Mouse (Mus musculus): Measurements from ENCODE around the gene Sat2. TPM values are rescaled to one million over a fixed set of nuclear protein-coding genes. Genes with fewer than 3 reads are reported as not detected.

Sat2 gene
- not detected for polyA plus RNA-seq (2017; shearing (Covaris generic))

DNA sequence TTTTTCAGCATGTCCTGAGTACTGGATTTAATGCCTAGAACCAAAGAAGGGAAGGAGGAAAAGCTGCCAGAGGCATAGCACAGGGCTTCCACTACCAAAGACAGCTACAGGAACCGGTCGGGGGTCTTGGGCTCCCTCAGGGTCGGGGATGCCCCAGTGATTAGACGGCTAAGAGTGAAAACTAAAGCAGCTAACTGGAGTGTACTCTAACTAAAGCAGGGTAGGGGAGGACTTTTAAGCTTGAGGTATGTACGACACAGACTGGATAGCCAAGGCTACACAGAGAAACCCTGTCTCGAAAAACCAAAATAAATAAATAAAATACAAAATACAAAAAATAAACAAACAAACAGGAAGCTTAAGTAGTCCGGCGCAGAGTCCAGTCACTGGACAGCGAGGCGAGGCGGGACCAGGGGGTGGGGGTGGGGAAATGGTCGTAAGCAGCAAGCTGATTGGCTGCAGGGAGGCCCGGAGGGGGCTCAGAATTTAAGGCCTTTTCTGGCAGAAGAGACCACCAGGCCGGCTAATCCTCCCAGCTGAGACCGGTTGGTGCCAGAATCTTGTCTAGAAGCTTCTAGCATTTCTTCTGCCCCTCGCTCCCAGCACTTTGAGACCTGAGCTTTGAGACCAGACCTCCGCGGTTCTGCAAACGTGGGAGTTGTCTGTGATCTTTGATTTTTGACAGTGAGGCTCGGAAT lies at the start of gene Sat2:
Gene Sat2 (plus strand): TSS at position 454 of the 698 bp plus-strand sequence.

DNA sequence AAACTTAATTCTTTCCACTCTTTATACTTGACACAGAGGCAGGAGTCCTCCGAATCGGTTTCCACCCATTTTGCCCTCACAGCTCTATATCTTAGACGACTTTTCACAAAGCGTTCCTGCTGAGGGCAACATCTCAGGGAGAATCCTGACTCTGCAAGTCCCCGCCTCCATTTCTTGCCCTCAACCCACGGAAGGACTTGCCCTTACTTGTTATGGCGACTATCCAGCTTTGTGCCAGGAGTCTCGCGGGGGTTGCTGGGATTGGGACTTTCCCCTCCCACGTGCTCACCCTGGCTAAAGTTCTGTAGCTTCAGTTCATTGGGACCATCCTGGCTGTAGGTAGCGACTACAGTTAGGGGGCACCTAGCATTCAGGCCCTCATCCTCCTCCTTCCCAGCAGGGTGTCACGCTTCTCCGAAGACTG lies 41.7 kb upstream of the Sat2 start, which contains the start of the genes Wrap53 and Trp53:
Gene Wrap53 (minus strand): TSS at position 165 of the 424 bp plus-strand sequence.
Gene Trp53 (plus strand): TSS at position 269 of the 424 bp plus-strand sequence.

DNA sequence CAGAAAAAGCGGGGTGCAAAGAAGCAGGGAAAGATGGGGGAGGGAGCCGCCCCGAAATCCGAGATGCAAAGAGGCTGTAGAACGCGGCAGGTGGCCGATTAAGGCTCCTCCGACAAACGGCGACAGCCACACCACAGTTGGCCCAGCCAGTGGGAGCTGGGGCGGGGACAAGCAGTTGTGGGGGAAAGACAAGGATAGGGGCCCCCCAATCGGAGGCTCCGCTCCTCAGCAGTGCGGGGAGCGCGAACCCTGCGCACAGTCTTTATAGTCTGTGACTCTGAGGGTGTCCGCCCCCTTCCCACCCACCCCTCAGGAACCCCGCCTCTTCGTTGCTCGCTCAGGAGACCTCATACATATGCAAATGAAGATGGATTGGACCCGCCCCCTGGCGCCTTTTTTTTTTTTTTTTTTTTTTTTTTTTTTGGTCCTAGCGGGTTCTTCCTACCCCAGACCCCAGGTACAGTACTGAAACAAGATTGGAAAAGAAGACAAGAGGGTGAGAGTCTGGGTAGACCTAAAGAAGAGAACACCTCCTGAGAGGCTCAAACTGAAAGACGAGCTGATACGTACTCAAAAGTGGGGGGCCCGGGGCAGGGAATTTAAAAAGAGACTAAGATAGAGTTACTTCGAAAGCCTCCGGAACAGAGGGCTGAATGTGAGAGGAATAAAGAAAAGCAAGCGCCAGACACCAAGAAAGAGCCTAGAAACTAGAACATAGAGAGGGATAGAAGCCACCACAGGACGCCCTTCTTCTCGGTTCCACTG lies 15.9 kb upstream of the Sat2 start, which contains the start of gene Atp1b2:
Gene Atp1b2 (minus strand): TSS at position 217 of the 765 bp plus-strand sequence.

DNA sequence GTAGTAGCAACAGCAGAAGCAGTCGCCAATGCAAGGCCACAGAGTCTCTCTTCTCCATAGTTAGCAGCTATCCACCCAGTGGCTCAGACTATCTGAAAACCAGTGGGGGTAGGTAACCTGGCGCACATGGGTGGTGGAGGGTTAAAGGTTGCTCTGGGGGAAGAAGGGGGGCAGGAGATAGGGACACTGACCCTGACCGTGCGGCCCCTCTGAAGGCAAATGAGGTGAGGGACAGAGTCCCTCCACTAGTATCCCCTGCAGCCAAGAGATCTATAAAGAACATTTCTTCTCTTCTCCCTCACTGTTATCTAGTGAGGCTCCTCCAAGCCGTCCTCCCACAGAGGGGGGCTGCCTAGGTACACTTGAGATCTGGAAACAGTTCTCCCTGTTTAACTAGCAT lies 4.0 kb upstream of the Sat2 start, which contains the start of gene Shbg:
Gene Shbg (minus strand): TSS at position 101 of the 400 bp plus-strand sequence.

DNA sequence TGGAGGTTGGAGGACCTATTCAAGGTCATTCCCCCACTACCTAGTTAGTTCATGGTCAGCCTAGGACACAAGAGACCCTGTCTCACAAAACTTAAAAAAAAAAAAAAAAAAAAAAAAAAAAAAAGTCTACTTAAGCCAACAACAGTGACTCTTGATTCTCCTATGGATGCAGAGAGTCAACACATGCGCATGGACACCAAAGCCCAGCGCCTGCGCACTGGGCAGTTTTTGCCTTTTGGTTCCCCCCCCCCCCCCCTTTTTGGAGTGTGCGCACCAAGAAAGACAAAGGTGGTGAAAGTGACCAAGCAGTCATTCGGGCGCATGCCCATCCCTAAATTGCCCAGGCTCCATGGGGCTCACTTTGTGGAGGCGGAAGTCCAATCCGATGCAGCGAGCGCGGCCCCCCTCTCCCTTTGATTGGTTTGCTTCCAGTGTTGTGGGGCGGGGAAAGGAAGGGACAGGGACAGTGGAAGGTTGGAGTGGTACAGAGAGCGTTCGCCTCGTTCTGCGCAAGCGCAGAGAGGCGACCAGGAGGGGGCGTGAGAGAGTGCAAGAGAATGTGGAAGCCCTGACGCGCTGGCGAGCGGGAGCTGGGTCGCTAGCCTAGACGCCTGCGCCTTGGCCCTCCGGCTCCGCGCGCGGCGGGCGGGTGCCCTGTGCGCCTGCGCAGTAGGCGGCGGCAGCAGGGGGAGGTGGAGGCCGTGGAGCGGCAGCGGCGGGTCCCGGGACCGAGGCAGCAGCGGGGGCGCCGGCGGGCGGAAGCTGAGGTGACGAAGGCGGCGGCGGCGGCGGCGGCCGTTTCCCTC lies 10.7 kb downstream of the Sat2 start, which contains the start of gene Fxr2:
Gene Fxr2 (plus strand): TSS at position 707 of the 806 bp plus-strand sequence.

DNA sequence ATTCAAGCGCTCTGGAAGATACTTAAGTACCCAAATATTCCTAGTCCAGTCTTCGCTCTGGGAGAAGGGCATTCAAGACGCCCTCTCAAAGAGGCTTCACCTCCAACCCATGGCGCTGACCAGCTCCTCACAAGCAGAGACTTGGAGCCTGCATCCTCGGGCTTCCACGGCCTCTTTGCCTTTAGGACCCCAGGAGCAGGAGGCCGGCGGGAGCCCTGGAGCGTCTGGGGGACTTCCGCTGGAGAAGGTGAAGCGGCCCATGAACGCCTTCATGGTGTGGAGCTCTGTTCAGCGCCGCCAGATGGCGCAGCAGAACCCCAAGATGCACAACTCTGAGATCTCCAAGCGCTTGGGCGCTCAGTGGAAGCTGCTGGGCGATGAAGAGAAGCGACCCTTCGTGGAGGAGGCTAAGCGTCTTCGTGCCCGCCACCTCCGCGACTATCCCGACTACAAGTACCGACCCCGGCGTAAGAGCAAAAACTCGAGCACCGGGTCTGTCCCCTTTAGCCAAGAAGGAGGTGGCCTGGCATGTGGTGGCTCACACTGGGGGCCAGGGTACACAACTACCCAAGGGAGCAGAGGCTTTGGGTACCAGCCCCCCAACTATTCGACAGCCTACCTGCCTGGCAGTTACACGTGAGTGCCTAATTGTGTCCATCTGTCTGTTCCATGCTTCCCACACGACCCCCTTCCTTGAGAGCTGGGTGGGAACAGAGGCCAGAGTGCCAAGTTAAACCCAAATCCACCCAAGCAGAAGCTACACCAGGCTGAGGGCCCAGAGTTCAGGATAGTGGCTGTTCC lies 33.6 kb downstream of the Sat2 start, which contains the start of gene Sox15:
Gene Sox15 (plus strand): TSS at position 51 of the 801 bp plus-strand sequence.

DNA sequence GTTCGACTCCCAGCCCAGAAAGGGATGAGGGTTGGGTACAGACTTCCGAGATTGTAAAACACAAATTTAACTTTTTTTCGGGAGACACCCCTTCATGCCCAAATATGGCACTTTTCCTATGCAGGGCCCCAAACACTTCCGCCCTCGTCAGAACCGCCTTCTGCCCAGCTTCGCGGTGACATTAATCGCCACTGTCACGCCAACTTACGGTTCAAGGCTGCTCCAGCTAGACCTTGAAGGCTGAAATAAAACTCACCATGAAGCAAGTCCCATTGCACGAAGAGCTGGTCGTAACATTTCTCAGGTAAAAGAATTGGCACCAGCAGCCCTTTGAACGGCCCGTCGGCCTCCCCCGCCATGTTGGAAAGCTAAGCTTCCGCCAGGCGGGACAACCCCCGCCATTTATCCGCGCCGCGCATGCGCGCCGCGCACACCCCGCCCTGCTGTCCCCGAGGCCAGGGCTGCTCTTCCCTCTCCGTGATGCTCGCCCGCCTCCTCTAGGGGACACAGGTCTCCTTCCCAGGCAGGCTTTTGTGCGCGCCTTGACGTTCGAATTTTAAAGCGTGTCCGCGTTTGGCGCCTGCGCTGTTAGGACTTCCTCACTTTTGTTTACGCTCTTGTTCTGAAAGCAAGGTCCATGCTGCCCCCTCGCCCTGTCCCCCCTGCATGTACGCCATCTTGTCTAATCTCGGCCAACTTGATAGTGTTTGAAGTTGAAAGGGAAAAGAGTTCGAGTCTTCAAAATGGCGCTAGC lies 40.6 kb downstream of the Sat2 start, which contains the start of gene Mpdu1:
Gene Mpdu1 (minus strand): TSS at position 430 of the 754 bp plus-strand sequence.

DNA sequence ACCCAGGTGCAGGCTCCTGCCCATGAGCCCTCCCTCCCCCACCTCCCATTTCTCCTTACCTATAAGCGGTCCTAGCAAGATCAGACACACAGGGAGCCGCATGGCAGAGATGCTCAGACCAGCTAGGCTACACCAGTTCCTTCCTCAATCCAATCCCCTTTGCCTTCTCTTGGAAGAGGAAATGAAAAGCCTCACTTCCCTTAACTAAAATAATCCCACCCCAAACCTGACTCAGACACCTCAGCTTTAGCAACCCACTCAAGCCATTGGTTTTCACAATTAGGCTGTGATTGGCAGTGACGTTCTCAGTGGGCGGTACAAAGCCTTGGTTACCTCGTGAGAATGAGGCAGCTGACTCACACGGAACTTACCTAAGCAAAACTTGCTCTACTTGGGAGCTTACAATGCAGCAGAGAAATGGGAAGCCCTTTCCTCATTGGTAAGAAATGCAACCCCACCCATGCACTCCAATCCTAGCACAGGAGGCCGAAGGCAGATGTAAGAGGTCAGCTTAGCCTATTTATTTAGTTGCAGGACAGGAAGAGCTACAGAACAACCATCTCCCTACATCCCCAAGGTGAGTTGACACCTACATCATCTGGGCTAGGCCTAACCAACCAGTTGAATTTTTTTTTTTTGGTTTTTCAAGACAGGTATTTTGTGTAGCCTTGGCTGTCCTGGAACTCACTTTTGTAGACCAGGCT lies 44.3 kb downstream of the Sat2 start, which contains the start of gene Cd68:
Gene Cd68 (minus strand): TSS at position 193 of the 704 bp plus-strand sequence.

DNA sequence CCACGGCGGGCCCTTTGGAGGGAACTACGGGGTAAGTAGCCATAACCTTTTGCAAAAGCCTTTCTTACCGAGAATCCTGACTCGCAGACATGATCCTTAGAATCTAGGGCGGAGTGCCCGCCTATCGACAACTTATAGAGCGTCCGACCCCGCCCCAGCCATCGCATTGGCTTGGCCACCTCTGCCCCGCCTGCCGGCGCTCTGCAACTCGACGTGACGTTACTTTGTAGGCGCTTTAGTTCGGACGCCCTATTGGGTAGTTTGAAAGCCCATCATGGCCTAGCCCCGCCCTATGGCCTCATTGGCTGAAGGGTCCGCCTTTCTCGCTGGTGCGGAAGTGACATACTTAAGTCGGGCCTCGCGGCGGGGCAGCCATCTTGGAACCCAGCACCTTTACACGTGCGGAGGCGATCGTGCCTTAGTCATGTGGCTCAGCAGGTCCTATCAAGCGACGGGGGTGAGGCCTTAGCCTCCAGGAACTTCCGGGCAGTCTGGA lies 50.4 kb downstream of the Sat2 start, which contains the start of gene Eif4a1:
Gene Eif4a1 (minus strand): TSS at position 213 of the 496 bp plus-strand sequence.

Other genes starting within 250 kb of the Sat2 start
- 130 TPM for gene Naa38, start 226.5 kb upstream of the Sat2 start, polyA plus RNA-seq (2017; shearing (Covaris generic))
- 35.8 TPM for gene Cyb5d1, start 226.4 kb upstream of the Sat2 start, polyA plus RNA-seq (2017; shearing (Covaris generic))
- 0.42 TPM for gene Tmem88, start 223.8 kb upstream of the Sat2 start, polyA plus RNA-seq (2017; shearing (Covaris generic))
- gene Kdm6b, start 208.3 kb upstream of the Sat2 start, polyA plus RNA-seq (2017; shearing (Covaris generic)): 3.9 TPM
- gene Dnah2, start 72.9 kb upstream of the Sat2 start, polyA plus RNA-seq (2017; shearing (Covaris generic)): not detected
- gene Efnb3, start 61.8 kb upstream of the Sat2 start, polyA plus RNA-seq (2017; shearing (Covaris generic)): 0.50 TPM
- gene Wrap53, start 41.8 kb upstream of the Sat2 start, polyA plus RNA-seq (2017; shearing (Covaris generic)): 34.5 TPM
- 251 TPM for gene Trp53, start 41.7 kb upstream of the Sat2 start, polyA plus RNA-seq (2017; shearing (Covaris generic))
- gene Atp1b2, start 16.1 kb upstream of the Sat2 start, polyA plus RNA-seq (2017; shearing (Covaris generic)): not detected
- gene Shbg, start 4.1 kb upstream of the Sat2 start, polyA plus RNA-seq (2017; shearing (Covaris generic)): not detected
- gene Fxr2, start 11.0 kb downstream of the Sat2 start, polyA plus RNA-seq (2017; shearing (Covaris generic)): 8.7 TPM
- not detected for gene Sox15, start 33.3 kb downstream of the Sat2 start, polyA plus RNA-seq (2017; shearing (Covaris generic))
- 54.7 TPM for gene Mpdu1, start 40.6 kb downstream of the Sat2 start, polyA plus RNA-seq (2017; shearing (Covaris generic))
- gene Cd68, start 44.1 kb downstream of the Sat2 start, polyA plus RNA-seq (2017; shearing (Covaris generic)): 10.0 TPM
- gene Eif4a1, start 50.4 kb downstream of the Sat2 start, polyA plus RNA-seq (2017; shearing (Covaris generic)): 587 TPM
- gene Senp3, start 60.1 kb downstream of the Sat2 start, polyA plus RNA-seq (2017; shearing (Covaris generic)): 41.0 TPM
- not detected for gene Tnfsf13, start 63.8 kb downstream of the Sat2 start, polyA plus RNA-seq (2017; shearing (Covaris generic))
- not detected for gene Tnfsf12, start 73.8 kb downstream of the Sat2 start, polyA plus RNA-seq (2017; shearing (Covaris generic))
- not detected for gene Tnfsfm13, start 74.1 kb downstream of the Sat2 start, polyA plus RNA-seq (2017; shearing (Covaris generic))
- 59.9 TPM for gene Polr2a, start 136.6 kb downstream of the Sat2 start, polyA plus RNA-seq (2017; shearing (Covaris generic))
- gene Slc35g3, start 139.9 kb downstream of the Sat2 start, polyA plus RNA-seq (2017; shearing (Covaris generic)): not detected
- 4.5 TPM for gene Zbtb4, start 143.9 kb downstream of the Sat2 start, polyA plus RNA-seq (2017; shearing (Covaris generic))
- 4.8 TPM for gene Chrnb1, start 173.9 kb downstream of the Sat2 start, polyA plus RNA-seq (2017; shearing (Covaris generic))
- gene Fgf11, start 179.8 kb downstream of the Sat2 start, polyA plus RNA-seq (2017; shearing (Covaris generic)): not detected
- not detected for gene Tmem102, start 183.6 kb downstream of the Sat2 start, polyA plus RNA-seq (2017; shearing (Covaris generic))
- gene Gm39566, start 193.3 kb downstream of the Sat2 start, polyA plus RNA-seq (2017; shearing (Covaris generic)): not detected
- gene Spem2, start 196.4 kb downstream of the Sat2 start, polyA plus RNA-seq (2017; shearing (Covaris generic)): not detected
- not detected for gene Spem1, start 200.2 kb downstream of the Sat2 start, polyA plus RNA-seq (2017; shearing (Covaris generic))
- gene Nlgn2, start 215.8 kb downstream of the Sat2 start, polyA plus RNA-seq (2017; shearing (Covaris generic)): 0.56 TPM
- gene Tmem256, start 216.5 kb downstream of the Sat2 start, polyA plus RNA-seq (2017; shearing (Covaris generic)): 125 TPM
- 23.8 TPM for gene Plscr3, start 224.4 kb downstream of the Sat2 start, polyA plus RNA-seq (2017; shearing (Covaris generic))
- not detected for gene Tnk1, start 236.7 kb downstream of the Sat2 start, polyA plus RNA-seq (2017; shearing (Covaris generic))

All from activated CD4-positive, CD25-positive, alpha-beta regulatory T cell, adult 9 weeks (primary cell).